Mouse (Mus musculus) cortical plate, adult 2 months (tissue): ENCODE data around the gene Olfr691.

ENCODE experiments used
- CTCF ChIP-seq: fragments of 200-500 bp; IDR thresholded peaks from 2 replicates; pipeline ENCODE4 v1.5.1; 2011; ENCODE audit warnings: mild to moderate bottlenecking, control low read depth, low read length; ENCODE audit not compliant: insufficient read depth; ENCODE audit errors: extremely low read depth
- POLR2A ChIP-seq: fragments of 200-500 bp; IDR thresholded peaks from 2 replicates; pipeline ENCODE4 v1.6.1; 2011; ENCODE audit warnings: mild to moderate bottlenecking, low read length, control low read depth; ENCODE audit not compliant: insufficient read depth; ENCODE audit errors: extremely low read depth

DNA sequence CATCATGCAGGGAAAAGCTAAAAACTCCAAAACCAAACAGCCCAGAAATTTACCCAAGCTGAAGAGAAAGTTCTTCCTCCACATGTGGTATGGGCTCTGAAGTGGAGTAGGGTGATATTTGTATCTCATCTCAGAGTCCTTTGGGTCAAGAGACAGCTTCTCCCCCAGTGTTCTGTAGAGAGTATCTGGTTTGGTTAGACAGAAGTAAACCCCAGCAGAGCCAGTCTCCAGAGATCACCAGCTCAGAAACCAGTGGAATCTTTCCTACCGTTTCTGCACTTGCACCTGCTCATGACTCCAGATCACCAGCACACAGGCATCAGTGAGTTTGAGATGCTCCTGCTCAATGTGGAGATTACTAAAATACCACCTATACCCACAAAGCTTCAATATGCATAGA, 8.1 kb downstream of the Olfr691 start, which contains the start of gene Olfr690:
- no peak for TF ChIP-seq CTCF
- no peak for TF ChIP-seq POLR2A
